20 mouse cellular contexts compared by ENCODE assay signal in genomic region chr14:79780332-79780731, GRCm38 (mm10). TPM values are rescaled to one million over a fixed set of nuclear protein-coding genes. Genes with fewer than 3 reads are reported as not detected.
"Had no signal": no experiment of that assay in that cellular context is flagged by ENCODE, and none has a peak within 500 bp of the region (broad histone marks: within the 10 kb centered on the region; RNA-seq: fewer than 3 reads in every experiment).

No protein-coding gene starts in this region.

- H3K4me1 ChIP-seq: limb, embryonic 12.5 days; limb, embryonic 15.5 days; neural tube, embryonic 13.5 days had no signal

- H3K9ac ChIP-seq: limb, embryonic 12.5 days; limb, embryonic 15.5 days; liver, embryonic 14.5 days; liver, postnatal 0 days; lung, embryonic 14.5 days; neural tube, embryonic 13.5 days had no signal

- DNase-seq: kidney, adult 18-20 months; kidney, adult 9 months; kidney, postnatal 25 days; layer of hippocampus, adult 9-11 months; liver, postnatal 0 days; lung, embryonic 14.5 days; thymus, adult 18-20 months; thymus, postnatal 36 days had no signal

- H3K4me2 ChIP-seq: limb, embryonic 12.5 days; limb, embryonic 15.5 days; liver, embryonic 11.5 days; lung, embryonic 14.5 days; neural tube, embryonic 13.5 days had no signal

- ATAC-seq: liver, postnatal 0 days; lung, postnatal 0 days had no signal

- H3K36me3 ChIP-seq: limb, embryonic 12.5 days; limb, embryonic 15.5 days; neural tube, embryonic 13.5 days had no signal

- H3K4me3 ChIP-seq: layer of hippocampus, adult 2 months; left cerebral cortex, adult 2 months; limb, embryonic 12.5 days; limb, embryonic 15.5 days; neural tube, embryonic 13.5 days had no signal

- H3K9me3 ChIP-seq: limb, embryonic 12.5 days; limb, embryonic 15.5 days had no signal

- H3K27ac ChIP-seq: kidney, postnatal 0 days; layer of hippocampus, adult 2 months; left cerebral cortex, adult 2 months; limb, embryonic 12.5 days; limb, embryonic 15.5 days; liver, embryonic 14.5 days; macrophage; neural tube, embryonic 13.5 days had no signal

RNA-seq across cellular contexts. Expression of gene Pcdh8, which starts 9.2 kb away (rescaled TPM):
- total RNA-seq: megakaryocyte, adult 5-6 weeks had no signal
- polyA plus RNA-seq: liver, embryonic 14.5 days; liver, postnatal 0 days; lung, postnatal 0 days; macrophage; spleen, adult 2 months had no signal
